ENCODE assay signal across 10 mouse cellular contexts in the genomic region with DNA sequence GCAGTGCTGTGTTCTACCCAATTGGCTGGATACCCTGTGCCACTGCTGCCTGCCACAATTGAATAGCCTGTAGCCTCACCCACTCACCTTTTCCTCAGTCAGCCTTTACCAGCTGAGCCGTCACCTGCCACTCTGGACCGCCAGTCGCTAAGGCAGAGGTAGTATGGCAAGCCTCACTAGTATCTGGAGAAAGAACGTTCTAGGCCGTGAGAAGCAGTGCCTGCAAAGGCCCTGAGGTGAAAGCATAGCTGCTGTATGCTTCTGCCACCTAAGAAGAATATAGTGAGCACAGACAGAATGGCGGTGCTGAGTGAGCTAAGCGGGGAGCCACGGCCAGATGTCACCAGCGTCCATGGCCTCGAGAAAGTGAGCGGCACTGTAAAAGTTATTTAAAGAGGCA.
"Had no signal": no experiment of that assay in that cellular context is flagged by ENCODE, and none has a peak within 500 bp of the region (broad histone marks: within the 10 kb centered on the region; RNA-seq: fewer than 3 reads in every experiment).

No protein-coding gene starts in this region.

- H3K9ac ChIP-seq: limb, embryonic 13.5 days; liver, embryonic 14.5 days; midbrain, embryonic 13.5 days; neural tube, embryonic 12.5 days had no signal

- H3K9me3 ChIP-seq: limb, embryonic 13.5 days; midbrain, embryonic 13.5 days; neural tube, embryonic 12.5 days had no signal

- H3K4me2 ChIP-seq: limb, embryonic 13.5 days; midbrain, embryonic 13.5 days; neural tube, embryonic 12.5 days had no signal

- H3K4me3 ChIP-seq: limb, embryonic 13.5 days; midbrain, embryonic 13.5 days; myocyte; neural tube, embryonic 12.5 days had no signal

- ATAC-seq: midbrain, embryonic 13.5 days had no signal

- H3K27ac ChIP-seq: kidney, postnatal 0 days; liver, embryonic 14.5 days; midbrain, embryonic 13.5 days; neural tube, embryonic 12.5 days; stomach, postnatal 0 days had no signal

- DNase-seq: kidney, postnatal 36 days; layer of hippocampus, adult 9-11 months; lung, adult 18-20 months had no signal

- H3K27me3 ChIP-seq: midbrain, embryonic 13.5 days; neural tube, embryonic 12.5 days had no signal

- H3K36me3 ChIP-seq: limb, embryonic 13.5 days; midbrain, embryonic 13.5 days; neural tube, embryonic 12.5 days had no signal
